Mouse (Mus musculus): ENCODE data around the gene Eprs.
"Not testable (repeated sequence)": the region's sequence is repeated elsewhere in the genome, so short reads cannot be mapped to it uniquely, and the experiment has no call there.

Gene Eprs

DNA sequence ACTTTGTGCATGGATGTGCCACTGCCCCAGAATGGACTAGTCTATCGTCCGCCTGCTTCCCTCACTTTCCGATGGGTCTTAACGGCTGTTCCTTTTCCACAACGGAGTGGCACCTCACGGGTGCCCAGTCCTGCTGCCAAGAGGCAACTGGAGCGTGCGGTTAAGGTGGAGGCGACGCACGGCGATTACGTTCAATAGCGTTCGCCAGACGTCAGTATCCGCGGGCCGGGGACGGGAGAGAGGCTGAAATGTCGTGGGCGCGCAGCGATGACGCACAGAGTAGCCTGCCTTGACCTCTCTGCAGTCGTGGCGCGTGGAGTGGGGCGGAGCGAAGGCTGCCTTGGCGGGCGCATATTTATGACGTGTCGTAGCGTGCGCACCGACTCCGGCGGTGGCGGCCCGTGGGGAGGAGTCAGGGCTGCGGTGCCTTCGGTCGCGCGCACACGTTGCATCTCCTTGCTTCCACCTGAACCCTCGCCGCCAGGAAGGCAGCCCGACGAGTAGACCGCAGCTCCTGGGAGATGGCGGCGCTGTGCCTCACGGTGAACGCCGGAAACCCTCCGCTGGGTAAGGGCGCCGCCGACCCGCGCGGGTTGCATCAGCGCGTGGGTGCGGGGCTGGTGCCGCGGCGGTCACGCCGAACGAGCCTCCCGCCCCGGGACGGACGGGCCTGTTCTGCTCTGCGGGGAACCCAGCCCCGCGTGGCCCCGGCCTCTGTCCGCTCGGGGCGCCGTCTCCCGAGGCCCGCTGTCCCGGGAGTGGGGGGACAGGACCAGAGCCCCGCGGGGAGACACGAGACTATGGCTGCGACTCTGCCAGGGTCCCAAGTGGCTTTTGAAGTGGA, at the start of gene Eprs:
TSS of gene Eprs (plus strand) at position 368 of the 844 bp plus-strand sequence.
- DNase-seq, result peak; percentile 98

DNA sequence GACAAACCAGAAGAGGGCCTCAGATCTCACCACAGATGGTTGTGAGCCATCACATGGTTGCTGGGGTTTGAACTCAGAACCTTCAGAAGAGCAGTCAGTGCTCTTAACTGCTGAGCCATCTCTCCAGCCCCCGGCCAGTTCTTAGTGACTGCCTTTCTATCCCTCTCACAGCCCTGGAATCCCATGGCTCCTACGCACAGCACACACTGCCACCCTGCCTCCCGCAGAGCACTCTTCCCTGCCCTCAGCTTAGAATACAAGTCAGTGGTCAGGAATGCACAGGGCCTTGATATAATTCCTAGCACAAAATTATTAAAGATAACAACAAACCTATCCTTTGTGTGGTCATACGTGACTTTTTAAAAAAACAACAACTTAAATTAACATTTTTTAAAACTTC, 48.3 kb upstream of the Eprs start:
- DNase-seq, result no peak

DNA sequence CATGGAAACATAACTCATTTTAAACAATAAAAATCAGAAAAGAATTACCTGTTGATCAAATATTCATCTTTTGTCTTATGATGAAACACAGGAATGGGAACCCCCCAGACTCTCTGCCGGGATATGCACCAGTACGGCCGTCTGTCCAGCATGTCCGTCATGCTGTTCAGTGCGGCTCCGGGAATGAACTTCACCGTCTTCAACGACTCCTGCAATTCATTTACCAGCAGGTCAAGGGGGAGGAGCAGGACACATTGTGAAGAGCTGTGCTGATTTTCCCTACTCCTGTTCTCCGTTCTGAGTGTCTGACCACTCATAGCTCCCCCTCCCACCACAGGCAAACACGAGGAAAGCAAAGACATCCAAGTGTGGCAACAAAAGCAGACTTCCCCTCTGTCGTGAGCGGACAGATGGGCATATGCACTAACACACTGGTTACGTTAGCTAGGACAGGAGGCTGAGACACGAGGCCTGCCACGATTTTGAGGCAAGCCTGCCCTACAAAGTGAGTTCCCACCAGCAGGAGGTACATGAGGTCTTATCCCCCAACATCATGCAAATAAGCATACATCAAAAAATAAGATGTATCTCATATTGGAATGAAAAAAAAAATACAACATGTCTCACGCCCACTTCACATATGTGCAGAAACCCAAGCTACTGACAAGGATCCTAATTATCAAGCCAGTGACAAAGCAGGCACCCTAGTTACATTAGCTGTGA, 46.8 kb upstream of the Eprs start:
- no peak for DNase-seq

DNA sequence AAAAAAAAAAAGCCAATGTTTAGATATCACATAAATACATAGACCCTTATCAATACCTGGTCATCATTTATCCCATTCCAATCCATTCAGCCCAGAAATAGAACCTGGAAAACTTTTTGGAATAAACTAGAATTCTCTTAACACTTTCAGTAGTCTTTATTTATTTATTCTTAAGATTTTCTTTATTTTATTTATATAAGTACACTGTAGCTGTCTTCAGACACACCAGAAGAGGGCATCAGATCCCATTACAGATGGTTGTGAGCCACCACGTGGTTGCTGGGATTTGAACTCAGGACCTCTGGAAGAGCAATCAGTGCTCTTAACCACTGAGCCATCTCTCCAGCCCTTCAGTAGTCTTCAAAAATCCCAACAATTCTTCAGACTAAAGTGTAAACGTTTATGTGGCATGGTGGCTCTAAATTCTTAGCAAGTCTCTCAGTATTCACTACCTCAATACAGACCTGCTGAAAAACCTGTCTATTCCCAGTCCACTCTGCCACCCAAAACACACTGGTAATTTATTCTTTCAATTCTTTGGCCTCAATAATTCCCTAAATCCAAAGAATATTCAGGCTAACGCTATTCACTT, 35.0 kb upstream of the Eprs start:
- not testable (repeated sequence) for DNase-seq

DNA sequence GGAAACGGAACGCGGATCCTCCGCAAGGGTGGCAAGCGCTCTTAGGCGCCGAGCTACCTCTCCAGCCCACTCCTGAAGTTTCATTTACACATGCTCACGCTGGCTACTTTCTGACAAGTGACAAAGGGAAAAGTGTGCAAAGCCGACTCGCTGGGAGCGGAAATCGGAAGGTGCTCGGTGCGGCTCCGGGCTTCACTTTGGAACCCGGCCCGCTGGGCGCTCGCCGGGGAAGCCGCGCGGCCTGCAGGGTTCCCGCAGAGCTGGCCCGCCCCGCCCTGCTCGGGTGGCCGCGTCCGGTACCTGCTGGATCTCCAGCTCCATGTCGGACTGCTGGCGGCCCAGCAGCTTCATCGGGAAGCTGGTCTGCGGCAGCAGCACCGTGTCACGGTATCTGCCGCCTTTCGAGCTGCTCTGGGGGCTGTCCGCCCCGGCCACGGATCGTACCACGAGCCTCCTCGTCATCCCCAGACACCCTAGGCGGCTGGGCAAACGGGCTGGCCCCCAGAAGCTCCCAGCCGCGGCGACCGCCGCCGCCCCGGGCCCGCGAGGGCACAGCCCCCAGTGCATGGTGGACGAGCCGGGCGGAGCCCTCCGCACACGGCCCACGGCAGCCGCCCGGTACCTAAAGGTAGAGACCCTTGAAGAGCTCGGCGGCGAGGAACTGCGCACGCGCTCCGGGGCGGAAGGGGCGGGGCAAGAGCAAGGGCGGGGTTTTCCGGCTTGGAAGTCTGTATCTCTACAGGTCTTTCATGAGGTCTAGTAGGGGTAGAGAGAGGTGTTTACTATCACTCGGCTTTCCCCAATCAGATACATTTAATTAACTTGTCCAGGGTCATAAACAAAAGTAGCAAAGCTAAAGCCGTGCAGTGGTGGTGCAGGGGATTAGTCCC, 33.9 kb upstream of the Eprs start, which contains the start of gene Iars2:
TSS of gene Iars2 (minus strand) at position 676 of the 890 bp plus-strand sequence.
- DNase-seq, result peak; percentile 86 to 97

DNA sequence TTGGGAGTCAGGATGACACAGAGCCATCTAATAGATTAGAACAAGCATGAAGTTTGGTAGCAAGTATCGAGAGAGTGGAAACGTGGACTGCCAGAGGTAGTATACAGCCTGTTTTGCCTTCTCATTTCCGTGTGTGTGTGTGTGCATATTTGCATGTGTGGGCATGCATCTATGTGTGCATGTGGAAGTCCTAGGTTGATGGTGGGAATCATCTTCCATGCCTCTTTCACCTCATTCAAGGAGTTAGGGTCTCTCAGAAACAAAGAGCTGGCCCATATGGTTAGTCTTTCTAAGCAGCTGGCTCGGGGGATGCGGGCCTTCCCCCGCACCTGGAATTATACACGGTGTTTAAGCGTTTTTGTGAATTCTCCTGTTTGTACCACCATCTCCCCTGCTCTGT, 33.0 kb upstream of the Eprs start:
- no peak for DNase-seq

DNA sequence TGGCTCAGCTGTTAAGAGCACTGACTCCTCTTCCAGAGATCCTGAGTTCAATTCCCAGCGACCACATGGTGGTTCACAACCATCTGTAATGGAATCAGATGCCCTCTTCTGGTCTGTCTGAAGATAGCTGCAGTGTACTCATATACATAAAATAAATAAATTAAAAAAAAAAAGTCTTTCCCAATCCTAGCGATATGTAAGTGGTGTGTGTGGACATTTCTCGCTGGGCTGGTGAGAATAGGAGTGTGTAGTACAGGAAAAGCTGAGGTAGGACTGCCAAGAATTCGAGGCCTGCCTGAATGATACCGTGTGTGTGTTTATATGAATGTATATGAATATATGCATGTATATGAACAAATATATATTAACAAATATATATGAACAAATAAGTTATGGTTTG, 31.5 kb upstream of the Eprs start:
- DNase-seq, result no peak

DNA sequence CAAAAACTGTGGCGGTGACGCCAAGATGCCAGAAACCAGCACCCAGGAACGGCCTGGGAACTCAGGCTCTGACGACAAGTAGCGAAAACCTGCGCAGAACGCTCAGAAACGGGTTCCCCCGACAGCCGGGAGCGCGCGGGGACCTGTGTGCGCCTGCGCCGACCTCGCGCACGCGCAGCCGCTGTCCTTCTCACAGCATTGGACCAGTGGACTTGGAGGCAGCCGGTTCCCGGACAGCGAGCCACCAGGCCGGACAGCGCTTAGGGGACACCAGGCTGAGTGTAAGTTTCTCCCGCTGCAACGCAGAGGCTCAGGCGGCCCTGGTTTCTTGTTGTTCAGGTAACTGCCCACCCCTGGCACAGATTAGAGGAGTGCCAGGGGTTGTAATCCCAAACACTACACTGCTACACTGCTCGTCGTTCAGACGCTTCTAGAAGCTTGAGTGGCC, 30.8 kb upstream of the Eprs start, which contains the start of gene Bpnt1:
TSS of gene Bpnt1 (plus strand) at position 167 of the 448 bp plus-strand sequence.
- peak; percentile 73 to 76 for DNase-seq

DNA sequence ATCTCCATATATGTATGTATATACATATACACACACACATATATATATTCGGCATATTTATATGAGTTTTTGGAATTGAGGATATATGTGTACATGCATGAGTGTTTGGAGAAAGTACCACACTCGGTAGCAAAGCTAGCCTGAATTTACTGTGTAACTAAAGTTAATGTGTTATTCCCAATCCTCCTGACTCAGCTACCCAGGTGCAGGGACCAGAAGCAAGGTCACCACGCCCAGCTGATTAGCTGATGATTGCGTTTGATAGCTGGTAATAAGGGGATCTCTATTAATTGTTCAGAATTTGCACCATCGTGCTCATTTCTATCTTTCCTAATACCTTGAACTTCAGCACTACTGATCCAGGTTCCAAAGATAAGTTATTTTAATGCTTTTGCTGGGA, 29.2 kb upstream of the Eprs start:
- no peak for DNase-seq

DNA sequence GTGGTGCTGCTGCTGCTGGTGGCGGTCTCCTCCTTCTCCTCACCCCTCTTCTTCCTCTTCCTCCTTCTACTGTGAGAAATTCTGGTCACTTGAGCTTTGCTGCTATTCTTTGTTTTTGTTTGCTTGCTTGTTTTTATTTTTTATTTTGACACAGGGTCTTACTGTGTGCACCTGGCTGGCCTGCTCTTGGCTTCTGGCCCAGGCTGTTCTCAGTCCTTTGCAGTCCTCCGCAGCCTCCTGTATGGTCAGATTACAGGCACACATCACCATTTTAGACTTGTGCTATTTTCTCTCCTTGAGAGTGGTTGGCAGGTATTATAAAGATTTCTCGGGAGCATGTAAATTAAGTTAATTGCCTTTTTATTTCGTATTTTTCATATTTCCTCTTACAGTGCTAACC, 28.7 kb upstream of the Eprs start:
- no peak for DNase-seq

DNA sequence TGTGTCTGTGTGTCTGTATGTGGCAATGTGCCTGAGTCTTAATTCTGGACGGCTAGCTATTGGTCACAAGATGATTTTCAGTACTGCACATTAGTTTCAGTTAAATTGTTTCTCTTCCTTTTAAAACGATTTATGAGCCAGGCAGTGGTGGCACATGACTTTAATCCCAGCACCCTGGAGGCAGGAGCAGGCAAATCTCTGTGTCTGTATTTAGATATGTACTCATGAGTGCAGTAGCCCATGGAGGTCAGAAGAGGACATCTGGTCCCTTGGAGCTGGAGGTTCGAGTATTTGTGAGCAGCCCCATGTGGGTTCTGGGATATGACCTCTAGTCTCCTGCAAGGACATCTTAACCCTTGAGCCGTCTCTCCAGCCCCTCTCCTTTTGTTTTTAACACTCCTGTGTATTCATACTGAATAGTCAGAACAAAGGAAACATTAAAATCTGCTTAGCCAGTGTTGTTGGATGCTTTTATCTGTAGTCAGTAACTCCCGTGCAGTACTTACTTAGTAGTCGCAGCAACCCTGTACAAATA, 27.5 kb upstream of the Eprs start:
- DNase-seq, result no peak

DNA sequence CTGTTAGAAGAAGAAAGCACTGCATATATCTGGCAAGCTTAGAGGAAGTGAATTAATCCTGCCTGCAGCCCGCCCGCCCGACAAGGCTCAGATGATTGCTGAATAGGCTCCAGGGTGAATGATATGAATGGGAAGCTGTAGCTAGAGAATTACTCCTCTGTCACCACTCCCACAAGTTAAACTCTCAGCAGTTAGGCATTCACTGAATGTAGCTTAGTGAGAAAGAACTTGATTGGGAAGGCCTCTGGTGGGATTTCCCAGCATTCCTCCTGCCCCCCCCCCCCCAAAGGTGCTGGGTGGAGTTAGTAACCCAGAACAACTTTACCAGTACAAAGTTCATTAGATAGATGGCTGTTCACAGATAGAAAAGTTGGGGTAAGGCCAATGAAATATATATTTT, 26.3 kb upstream of the Eprs start:
- DNase-seq, result no peak

DNA sequence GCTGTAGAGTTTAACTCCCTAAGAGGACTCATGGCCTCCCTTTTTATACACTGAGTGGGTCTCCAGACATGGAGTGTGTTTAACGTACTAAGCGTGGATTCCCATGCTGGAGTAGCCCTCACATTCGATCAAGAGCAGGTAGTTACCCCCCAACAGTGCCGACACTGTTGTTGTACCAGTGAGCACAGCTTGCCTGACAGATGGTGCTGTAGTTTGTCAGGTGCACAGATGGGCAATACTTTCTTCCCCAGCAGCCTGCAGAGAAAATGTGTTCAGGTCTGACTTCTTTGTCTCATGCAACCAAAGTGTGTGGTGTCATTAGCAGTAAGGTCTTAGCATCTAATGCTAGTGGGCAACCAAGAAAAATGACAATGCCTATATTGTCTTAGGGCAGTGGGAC, 20.4 kb upstream of the Eprs start:
- no peak for DNase-seq

DNA sequence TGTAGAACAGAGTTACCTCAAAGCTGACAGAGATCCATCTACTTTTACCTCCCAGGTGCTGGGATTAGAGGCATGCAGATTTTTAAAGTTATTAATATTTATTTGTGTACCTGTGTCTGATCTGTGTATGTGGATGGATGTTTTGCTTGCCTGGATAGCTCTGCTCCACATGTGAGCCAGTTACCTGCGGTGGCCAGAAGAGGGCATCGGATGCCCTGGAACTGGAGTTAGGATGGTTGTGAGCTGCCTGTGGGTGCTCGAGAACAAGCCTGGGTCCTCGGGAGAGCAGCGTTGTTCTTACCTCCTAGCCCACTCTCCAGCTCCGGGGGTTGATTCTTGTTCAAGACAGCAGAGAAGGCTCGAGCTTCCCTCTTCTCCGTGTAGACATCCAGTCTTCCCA, 19.4 kb upstream of the Eprs start:
- DNase-seq, result no peak

DNA sequence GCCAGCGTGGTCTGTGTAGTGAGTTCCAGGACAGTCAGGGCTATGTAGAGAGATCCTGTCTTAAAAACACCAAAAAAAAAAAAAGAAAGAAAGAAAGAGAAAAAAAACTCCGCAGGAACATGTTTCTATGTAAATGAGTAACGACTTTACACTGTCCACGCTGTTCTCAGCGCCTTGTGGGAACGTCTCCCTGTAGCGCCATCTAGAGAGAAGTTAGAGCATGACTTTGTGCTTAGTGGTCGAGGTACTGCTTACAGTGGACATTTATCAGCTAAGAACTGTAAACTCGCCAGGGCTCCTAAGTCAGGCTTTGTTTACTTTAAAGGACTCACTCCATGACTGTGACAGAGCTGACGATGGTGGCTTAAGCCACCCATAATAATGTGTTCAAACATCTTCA, 16.7 kb upstream of the Eprs start:
- DNase-seq, result no peak

DNA sequence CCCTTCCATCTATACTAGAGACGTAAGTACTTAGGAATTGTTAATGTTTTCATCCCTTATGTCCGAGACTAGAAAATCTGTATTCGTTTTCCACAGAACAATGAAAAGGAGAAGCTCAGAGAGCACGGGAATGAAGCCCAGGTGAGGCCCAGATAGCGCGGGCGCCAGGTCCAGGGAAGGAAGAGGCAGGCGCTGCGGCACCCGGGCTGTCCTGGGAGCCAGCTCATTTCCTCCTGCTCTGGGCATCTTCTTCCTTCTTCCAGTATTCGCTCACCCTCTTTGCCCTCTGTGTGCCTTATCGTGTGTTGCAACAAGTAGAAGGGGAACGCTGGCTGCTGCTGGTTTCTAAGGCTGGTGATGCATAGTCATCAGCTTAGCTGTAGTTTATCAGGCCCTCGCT, 13.1 kb upstream of the Eprs start:
- DNase-seq, result no peak

DNA sequence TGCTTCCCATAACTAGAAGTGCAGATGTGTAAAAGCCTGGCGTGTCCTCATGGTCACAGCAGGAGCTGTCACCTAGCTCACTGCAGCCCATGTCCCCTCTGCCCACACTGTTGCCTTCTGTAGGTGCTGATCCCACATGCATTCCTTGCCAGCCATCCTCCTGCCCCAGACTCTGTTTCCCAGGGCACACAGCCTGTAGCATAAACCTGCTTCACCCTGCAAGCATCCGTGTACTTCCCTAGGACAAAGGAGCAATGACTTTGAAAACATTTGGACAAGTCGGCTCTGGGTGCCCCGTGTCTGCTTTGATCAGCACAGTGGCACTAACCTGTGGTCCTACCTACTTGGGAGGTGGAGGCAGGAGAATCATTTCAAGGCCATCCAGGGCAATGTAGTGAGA, 12.2 kb upstream of the Eprs start:
- DNase-seq, result no peak

DNA sequence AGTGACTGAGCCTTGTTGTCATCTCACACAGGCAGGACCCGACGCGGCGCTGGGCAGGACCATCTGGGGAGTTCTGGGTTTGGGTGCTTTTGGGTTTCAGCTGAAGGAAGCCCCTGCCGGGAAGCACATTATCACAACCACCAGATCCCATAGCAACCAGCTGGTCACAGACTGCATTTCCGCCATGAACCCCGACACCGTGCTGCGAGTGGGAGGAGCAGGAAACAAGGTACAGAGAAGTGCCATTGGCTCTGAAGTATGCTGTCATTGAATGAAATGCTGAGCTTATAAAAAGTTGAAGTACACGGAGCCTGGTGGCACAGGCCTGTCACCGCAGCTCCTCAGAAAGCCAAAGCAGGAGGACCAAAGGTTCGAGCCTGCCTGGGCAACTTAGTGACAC, 10.7 kb upstream of the Eprs start:
- DNase-seq, result no peak

DNA sequence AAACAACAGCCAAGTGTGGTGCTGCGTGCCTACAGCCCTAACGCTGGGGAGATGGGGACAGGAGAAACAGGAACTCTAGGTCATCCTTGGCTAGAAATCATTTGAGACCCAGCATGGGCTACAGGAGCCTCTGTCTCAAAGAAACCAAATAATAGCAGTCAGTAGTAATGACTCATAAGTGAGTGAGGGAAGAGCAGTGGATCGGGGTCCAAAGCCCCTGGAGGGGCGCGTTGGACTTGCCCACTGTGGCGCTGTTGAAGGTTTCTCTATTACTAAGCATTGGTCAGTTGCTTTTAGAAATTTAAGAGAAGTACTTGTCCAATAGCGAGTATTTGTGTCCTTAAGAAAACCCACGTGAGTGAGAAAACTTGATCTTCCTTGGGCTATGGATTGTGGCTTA, 9.5 kb upstream of the Eprs start:
- DNase-seq, result no peak

DNA sequence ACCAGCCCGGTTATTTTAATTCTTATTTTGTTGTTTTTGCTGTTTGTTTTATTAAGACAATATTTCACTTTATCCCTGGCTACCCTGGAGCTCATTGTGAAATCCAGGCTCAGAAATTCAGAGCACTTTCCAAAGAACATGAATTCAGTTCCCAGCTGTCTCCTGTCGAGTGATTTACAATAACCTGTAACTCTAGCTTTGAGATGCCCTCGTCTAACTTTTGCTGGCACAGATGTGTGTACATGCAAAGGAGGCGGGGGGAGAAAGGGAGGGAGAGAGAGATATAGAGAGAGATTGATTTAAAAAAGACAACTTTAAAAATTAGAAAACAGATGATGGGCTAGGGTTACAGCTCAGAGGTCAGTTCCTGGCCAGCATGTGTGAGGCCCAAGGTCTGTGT, 8.1 kb upstream of the Eprs start:
- no peak for DNase-seq

DNA sequence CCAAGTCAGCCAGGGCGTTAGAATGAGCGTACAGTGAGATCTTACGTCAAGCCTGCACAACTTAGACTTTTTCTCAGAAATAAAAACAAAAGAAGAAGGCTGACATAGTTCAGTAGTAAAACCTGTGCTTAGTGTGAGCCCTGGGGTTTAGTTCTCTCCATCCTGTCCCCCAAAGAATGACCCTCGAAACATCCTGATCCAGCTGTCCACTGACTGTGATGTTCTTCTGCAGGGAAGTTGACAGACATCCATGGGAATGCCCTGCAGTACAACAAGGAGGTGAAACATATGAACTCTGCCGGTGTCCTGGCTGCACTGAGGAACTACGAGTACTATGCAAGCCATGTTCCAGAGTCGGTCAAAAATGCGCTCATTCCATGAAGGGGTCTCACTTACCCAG, 6.6 kb upstream of the Eprs start:
- DNase-seq, result no peak

DNA sequence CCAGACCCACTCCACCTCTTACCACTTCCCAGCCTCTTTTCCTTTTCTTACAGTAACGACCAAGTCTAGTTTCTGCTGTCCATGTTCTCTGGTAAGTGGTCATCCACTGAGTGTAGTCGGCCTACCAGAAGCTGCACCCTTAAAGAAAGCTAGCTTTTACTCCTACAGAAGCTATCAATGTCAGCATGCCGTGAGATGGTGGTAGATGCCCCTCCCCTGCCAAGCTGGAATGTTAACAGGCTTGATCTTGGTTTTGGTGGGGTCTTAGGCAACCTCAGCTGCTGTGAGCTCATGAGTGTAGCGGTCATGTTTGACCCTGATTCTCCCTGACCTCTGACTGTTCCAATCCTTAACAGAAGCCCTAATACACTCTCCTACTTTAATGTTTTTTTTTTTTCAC, 4.6 kb upstream of the Eprs start:
- DNase-seq, result no peak

All from spleen, adult 18-20 months (tissue).